Mouse (Mus musculus): ENCODE measurements around the gene Gm48552. TPM values are rescaled to one million over a fixed set of nuclear protein-coding genes. Genes with fewer than 3 reads are reported as not detected.

The Gm48552 gene
- polyA plus RNA-seq, 1 experiment, result 3.6 TPM

- peaks cover 82% of the 10 kb centered on the region for H3K4me1 ChIP-seq (ENCODE audit: control insufficient read depth, insufficient read depth, low read length)
Observed at GRCm38 (mm10) chr10:81409330-81409729, 20.5 kb downstream of the Gm48552 start.

GRCm38 (mm10) chr10:81410350-81410749, 21.5 kb downstream of the Gm48552 start:
- TF ChIP-seq CTCF (IDR thresholded peaks at IDR 0.05; ENCODE audit: insufficient read depth, low read length) (no peak), POLR2A (IDR thresholded peaks at IDR 0.05; ENCODE audit: borderline replicate concordance, extremely low read depth, low read depth, low read length) (no peak)
- peaks cover 84% of the 10 kb centered on the region for H3K4me1 ChIP-seq (ENCODE audit: control insufficient read depth, insufficient read depth, low read length)
- peak; percentile 42 for DNase-seq
- 26% methylated on average over 4 of the region's 4 CpGs for WGBS
- H3K4me3 ChIP-seq (replicated peaks; ENCODE audit: extremely low read depth, low read depth, low read length), result no peak overlapping the region

More at GRCm38 (mm10) chr10:81409330-81409729, 20.5 kb downstream of the Gm48552 start:
- no peak overlapping the region for H3K4me3 ChIP-seq (replicated peaks; ENCODE audit: extremely low read depth, low read depth, low read length)
- DNase-seq, result no peak
- no peak for TF ChIP-seq POLR2A (IDR thresholded peaks at IDR 0.05; ENCODE audit: borderline replicate concordance, extremely low read depth, low read depth, low read length)
- TF ChIP-seq CTCF (IDR thresholded peaks at IDR 0.05; ENCODE audit: insufficient read depth, low read length), result no peak
- 33% methylated on average over 8 of the region's 8 CpGs for WGBS

GRCm38 (mm10) chr10:81410981-81411380, 22.2 kb downstream of the Gm48552 start:
- 36% methylated on average over 9 of the region's 9 CpGs for WGBS
- DNase-seq, result no peak
- H3K4me3 ChIP-seq (replicated peaks; ENCODE audit: extremely low read depth, low read depth, low read length), result no peak overlapping the region
- peaks cover 87% of the 10 kb centered on the region for H3K4me1 ChIP-seq (ENCODE audit: control insufficient read depth, insufficient read depth, low read length)
- TF ChIP-seq CTCF (IDR thresholded peaks at IDR 0.05; ENCODE audit: insufficient read depth, low read length) (no peak), POLR2A (IDR thresholded peaks at IDR 0.05; ENCODE audit: borderline replicate concordance, extremely low read depth, low read depth, low read length) (no peak; the same call in 1 of the 2 replicates)

- DNase-seq, result peak; percentile 80
- WGBS, result 15% methylated on average over 18 of the region's 18 CpGs
- peaks cover 90% of the 10 kb centered on the region for H3K4me1 ChIP-seq (ENCODE audit: control insufficient read depth, insufficient read depth, low read length)
Observed at GRCm38 (mm10) chr10:81411471-81412400, 22.9 kb downstream of the Gm48552 start.

GRCm38 (mm10) chr10:81412586-81413309, 23.9 kb downstream of the Gm48552 start:
- Histone ChIP-seq H3K4me3 (replicated peaks; ENCODE audit: extremely low read depth, low read depth, low read length) (no peak overlapping the region), H3K4me1 (ENCODE audit: control insufficient read depth, insufficient read depth, low read length) (peaks cover 91% of the 10 kb centered on the region)
- 57% methylated on average over 16 of the region's 16 CpGs for WGBS
- TF ChIP-seq CTCF (IDR thresholded peaks at IDR 0.05; ENCODE audit: insufficient read depth, low read length) (no peak), POLR2A (IDR thresholded peaks at IDR 0.05; ENCODE audit: borderline replicate concordance, extremely low read depth, low read depth, low read length) (no peak)
- no peak for DNase-seq

More at GRCm38 (mm10) chr10:81411471-81412400, 22.9 kb downstream of the Gm48552 start:
- no peak overlapping the region for H3K4me3 ChIP-seq (replicated peaks; ENCODE audit: extremely low read depth, low read depth, low read length)
- TF ChIP-seq CTCF (IDR thresholded peaks at IDR 0.05; ENCODE audit: insufficient read depth, low read length) (no peak), POLR2A (IDR thresholded peaks at IDR 0.05; ENCODE audit: borderline replicate concordance, extremely low read depth, low read depth, low read length) (peak; percentile 28; the same call in 1 of the 2 replicates)

GRCm38 (mm10) chr10:81413310-81414261, 24.8 kb downstream of the Gm48552 start:
- H3K4me1 ChIP-seq (ENCODE audit: control insufficient read depth, insufficient read depth, low read length), result peaks cover 87% of the 10 kb centered on the region
- 22% methylated on average over 26 of the region's 26 CpGs for WGBS
- TF ChIP-seq POLR2A (IDR thresholded peaks at IDR 0.05; ENCODE audit: borderline replicate concordance, extremely low read depth, low read depth, low read length) (peak; percentile 73; the same call in 1 of the 2 replicates), CTCF (IDR thresholded peaks at IDR 0.05; ENCODE audit: insufficient read depth, low read length) (no peak)
- H3K4me3 ChIP-seq (replicated peaks; ENCODE audit: extremely low read depth, low read depth, low read length), result peak overlapping the region; percentile 38
- DNase-seq, result peak; percentile 90

- peaks cover 84% of the 10 kb centered on the region for H3K4me1 ChIP-seq (ENCODE audit: control insufficient read depth, insufficient read depth, low read length)
- no peak overlapping the region for H3K4me3 ChIP-seq (replicated peaks; ENCODE audit: extremely low read depth, low read depth, low read length)
- DNase-seq, result peak; percentile 55
- TF ChIP-seq POLR2A (IDR thresholded peaks at IDR 0.05; ENCODE audit: borderline replicate concordance, extremely low read depth, low read depth, low read length) (no peak), CTCF (IDR thresholded peaks at IDR 0.05; ENCODE audit: insufficient read depth, low read length) (no peak)
Observed at GRCm38 (mm10) chr10:81414682-81415081, 25.9 kb downstream of the Gm48552 start.

- WGBS, result 66% methylated on average over 5 of the region's 5 CpGs
- Histone ChIP-seq H3K4me1 (ENCODE audit: control insufficient read depth, insufficient read depth, low read length) (peaks cover 86% of the 10 kb centered on the region), H3K4me3 (replicated peaks; ENCODE audit: extremely low read depth, low read depth, low read length) (no peak overlapping the region)
- DNase-seq, result no peak
- TF ChIP-seq POLR2A (IDR thresholded peaks at IDR 0.05; ENCODE audit: borderline replicate concordance, extremely low read depth, low read depth, low read length) (no peak), CTCF (IDR thresholded peaks at IDR 0.05; ENCODE audit: insufficient read depth, low read length) (no peak)
Observed at GRCm38 (mm10) chr10:81415146-81415545, 26.3 kb downstream of the Gm48552 start.

Measured in lung, adult 2 months (tissue).